Mouse (Mus musculus) left cerebral cortex, adult 11 months (tissue): Measurements from ENCODE around the gene Mtus2.

Source experiments
- DNase-seq: peaks from one replicate; pipeline ENCODE4 v3.0.0; 2022; ENCODE audit warnings: low spot score

Gene Mtus2

DNA sequence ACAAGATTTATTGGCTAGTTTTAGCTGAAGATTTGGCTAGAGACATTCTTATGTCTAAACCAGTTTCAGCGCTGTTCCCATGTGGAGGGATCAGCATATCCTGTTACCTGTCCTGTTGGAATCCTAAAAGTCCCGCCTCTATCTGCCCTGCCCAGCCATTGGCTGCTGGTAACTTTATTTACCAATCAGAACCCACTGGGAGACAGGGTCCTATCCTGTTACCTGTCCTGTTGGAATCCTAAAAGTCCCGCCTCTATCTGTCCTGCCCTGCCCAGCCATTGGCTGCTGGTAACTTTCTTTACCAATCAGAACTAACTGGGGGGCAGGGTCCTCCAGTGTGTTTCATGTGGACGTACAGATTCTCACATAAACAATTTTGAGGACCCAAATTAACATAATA lies 234.3 kb downstream of the Mtus2 start:
- no peak for DNase-seq

- no peak for DNase-seq
Measured at GRCm38 (mm10) chr5:148211831-148212230, 254.7 kb downstream of the Mtus2 start.

- DNase-seq = no peak
Measured at GRCm38 (mm10) chr5:148216786-148217185, 259.7 kb downstream of the Mtus2 start.

DNA sequence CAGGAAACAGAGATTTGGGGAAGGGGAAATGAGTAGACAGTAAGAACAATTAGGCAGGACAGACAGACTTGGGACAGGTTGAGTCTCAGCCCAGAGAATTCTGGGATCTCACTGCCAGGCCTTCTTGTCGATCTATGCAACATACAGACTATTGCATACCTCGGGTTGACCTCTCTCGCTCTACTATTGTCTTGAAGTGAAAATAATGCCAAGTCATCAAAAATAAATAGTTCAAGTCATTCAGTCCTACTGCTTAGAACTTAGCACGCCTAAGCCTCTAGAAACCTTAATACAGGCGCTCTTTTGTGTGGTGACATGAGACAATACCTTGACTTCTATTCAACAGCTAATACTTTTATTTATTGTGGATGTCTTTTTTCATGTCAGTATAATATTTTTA lies 265.8 kb downstream of the Mtus2 start:
- DNase-seq = no peak

- no peak for DNase-seq
Measured at GRCm38 (mm10) chr5:148224004-148224403, 266.9 kb downstream of the Mtus2 start.

- DNase-seq = no peak
Measured at GRCm38 (mm10) chr5:148233714-148234113, 276.6 kb downstream of the Mtus2 start.

DNA sequence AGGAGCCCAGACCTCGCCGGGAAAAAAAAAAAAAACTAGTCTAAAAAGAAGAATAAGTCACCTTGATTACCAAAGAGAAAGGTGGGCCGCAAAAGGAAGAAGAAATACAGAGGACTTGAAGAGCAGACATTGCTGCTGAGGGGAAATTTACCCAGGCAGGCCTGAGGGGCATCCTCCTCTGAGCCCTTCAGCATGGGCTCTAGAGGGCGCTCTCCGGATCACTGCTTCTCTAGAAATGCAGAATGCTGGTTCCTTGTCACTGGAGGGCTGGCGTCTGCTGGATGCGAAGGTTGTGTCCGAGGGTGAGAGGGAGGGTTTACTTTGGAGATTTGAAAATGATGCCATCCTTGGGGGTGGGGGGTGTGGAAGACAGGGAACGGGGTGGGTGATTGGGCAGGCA lies 279.5 kb downstream of the Mtus2 start:
- no peak for DNase-seq

DNA sequence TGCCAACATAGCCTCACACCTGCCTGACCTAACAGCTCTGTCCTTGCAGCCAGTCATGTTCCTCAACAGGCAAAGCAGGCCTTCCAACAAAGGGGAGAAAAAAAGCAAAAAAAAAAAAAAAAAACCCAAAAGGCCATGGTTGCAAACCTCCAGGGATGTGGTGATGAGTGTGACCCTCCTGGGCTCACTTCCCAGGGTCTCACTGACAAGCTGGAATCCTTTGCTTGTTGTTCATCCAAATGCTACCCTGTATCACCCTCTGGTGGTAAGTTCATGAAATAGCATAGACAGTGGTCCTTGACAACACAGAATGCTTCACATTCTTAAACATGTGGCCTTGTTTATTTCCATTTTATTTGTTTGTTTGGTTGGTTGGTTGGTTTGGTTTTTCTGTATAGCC lies 281.9 kb downstream of the Mtus2 start:
- no peak for DNase-seq

DNA sequence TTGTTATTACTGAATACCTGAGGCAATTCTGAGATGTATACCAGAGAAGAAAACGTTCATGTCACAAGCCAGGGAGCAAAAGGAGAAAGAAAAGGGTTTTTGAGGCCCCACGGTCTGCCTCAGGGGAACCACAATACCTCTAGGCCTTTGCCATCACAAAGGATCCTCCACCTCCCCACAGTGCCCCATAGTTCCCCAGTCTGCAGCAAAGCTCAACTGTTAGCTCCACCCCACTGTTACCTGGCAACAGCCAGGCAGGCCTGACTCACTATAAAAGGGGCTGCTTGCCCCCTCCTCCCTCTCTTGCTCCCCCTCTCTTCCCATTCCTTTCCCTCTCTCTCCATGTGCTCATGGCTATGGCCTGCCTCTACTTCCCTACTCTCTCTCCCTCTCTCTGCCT lies 282.6 kb downstream of the Mtus2 start:
- no peak for DNase-seq

- DNase-seq = peak; percentile 61
Measured at GRCm38 (mm10) chr5:148241932-148242331, 284.8 kb downstream of the Mtus2 start.

GRCm38 (mm10) chr5:148244471-148244870 lies 287.4 kb downstream of the Mtus2 start:
- no peak for DNase-seq

DNA sequence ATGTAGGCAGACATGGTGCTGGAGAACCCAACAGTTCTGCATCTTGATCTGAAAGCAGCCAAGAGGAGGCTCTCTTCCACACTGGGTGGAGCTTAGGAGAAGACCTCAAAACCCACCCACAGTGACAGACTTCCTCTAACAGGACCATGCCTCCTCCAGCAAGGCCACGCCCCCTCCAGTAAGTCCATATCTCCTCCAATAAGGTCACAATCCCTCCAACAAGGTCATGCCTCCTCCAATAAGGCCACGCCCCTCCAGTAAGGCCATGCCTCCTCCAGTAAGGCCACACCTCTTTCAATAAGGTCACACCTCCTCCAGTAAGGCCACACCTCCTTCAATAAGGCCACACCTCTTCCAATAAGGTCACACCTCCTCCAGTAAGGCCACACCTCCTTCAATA lies 288.3 kb downstream of the Mtus2 start:
- no peak for DNase-seq

- DNase-seq = no peak
Measured at GRCm38 (mm10) chr5:148248236-148248635, 291.1 kb downstream of the Mtus2 start.

DNA sequence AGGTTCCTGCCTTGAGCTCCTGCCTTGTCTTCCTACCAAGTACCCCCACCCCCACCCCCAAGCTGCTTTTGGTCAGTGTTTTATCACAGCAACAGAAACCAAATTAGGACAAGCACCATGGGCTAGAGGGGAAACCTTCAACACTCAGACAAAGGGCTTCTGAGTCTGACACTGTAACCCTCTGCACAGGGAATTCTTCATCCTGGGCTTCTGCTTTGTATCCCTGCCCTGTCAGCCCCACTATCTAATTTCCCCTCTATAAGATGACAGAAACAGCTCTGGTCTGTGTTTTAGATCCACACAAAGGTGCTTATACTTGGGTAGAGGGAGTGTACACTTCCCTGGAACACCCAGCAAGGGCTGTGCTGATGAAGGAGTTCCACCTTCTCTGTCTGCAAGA lies 294.7 kb downstream of the Mtus2 start:
- DNase-seq = no peak

DNA sequence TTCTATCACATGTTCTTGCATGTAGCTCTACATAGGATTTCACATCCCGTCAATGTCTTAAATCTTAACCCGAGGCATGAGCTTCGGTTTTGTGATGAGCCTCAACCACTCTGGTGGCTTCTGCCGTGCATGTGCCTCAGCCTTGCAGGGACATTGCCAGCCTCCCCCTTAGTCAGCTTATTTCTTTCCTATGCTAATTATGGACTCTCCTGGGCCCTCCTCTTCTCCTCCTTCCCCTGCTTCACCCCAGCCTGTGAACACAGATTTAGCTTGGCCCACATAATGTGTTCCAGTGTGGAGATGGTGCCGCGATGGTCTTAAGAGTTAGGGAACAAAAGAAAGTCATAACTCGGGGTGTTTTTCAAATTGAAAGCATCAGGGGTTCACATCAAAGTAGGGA lies 304.9 kb downstream of the Mtus2 start:
- DNase-seq = no peak

DNA sequence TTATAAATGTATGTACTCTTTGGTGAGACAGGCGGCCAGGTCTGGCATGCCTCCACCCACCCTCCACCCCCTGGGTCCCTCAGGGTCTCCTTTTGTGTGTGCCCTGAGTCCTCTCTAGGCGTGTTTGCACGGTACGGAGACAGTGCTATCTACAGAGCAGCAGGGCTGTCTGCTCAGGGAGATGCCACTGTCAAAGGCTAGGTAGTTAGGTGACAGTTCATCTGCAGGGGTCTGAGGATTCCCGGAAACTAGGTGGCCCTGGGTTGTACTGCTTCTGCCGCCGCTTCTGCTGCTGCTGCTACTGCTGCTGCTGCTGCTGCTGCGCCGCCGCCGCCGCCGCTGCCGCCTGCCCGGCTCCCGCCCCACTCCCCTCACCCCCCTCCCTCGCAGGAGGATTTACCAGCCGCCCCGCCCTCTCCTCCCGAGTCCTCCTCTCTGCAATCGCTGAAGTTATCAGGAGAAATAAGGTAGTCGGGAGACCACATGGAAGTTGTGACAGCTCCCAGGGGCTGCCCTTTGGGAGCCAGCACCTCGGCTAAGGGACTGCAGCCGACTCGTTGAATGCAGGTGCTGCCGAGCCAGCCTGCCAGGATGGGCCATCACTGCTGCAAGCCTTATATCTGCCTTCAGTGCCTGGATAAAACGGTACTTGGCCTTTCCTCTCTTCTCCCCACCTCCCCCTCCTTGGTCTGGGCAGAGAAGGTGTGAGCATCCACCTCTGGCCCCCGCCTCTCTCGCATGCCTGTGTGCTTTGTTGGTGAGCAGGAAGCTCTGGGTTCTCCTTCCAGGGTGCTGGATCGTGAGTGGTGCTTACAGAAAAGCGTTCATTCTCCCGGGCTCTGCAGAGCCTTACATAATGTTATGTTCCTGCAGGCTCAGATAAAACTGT lies 307.9 kb downstream of the Mtus2 start:
- peak; percentile 53 for DNase-seq

DNA sequence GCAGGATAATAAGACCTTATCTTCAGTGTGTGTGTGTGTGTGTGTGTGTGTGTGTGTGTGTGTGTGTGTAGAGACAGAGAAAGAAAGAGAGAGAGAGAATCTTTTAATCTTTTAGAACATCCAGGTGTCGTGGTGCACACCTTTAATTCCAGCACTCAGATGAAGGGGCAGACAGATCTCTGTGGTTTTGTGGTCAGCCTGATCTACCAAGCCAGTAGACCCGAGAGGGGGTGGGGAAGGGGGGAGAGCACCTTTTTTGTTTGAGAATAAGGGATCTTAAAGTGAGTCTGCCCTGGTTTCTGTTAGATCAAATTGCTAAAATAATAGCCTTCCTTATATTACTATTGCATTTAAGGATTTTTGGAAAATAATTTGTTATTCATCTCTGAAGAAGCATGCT lies 309.7 kb downstream of the Mtus2 start:
- no peak for DNase-seq

DNA sequence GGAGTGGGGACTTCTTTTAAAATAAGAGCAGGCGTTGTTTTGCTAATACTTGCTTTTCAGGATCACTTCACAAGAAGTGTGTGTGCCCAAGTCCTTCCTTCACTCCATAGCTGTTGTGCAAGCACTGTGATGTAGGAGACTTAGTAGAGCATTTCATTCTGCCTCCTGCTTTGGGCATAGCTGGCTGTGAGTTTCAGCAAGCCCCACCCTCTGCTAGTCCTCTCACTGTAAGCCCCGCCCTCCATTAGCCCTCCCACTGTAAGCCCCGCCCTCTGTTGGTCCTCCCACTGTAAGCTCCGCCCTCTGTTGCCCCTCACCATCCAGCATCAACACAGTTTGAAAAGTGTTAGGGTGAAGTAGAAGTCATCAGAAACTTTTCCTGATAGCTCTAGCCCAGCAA lies 310.3 kb downstream of the Mtus2 start:
- DNase-seq = no peak

DNA sequence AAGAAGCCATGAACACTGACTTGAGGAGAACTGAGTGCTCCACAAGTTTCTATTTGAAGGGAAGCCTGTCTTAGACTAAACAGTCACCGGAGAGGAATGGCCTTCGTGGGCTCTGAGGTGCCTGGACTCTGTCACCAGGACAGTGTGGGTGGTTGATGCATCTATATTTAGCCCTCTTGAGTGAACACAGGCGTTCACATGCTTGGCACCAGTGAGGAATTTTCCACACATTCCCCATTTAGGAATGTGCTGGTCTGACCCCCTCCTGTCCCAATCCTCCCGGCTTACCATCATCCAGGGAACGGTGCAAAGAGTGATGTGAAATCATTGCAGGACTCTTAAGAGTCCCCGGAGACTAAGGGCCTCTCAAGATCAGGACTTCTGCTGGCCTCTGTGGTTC lies 314.9 kb downstream of the Mtus2 start:
- no peak for DNase-seq

GRCm38 (mm10) chr5:148272771-148273170 lies 315.7 kb downstream of the Mtus2 start:
- DNase-seq = no peak

DNA sequence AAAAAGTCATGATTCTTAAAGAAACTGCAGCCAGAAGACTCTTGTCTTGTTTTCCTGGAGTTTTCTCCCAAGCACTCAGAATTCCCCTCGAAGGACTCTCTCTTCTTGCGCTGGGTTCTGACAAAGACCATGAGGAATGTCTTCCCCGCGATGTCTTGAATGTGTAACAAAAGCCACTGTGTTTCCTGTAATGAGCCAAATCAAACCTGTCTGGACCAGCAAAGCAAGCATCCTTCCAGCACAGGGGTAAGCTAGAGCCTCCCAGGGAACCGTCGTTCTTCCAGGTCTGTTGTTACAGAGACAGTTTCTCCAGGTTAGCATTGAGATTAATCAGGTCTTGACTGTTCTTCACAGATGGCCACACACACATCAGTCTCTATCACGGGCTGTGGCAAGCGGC lies 321.1 kb downstream of the Mtus2 start:
- no peak for DNase-seq

- DNase-seq = no peak
Measured at GRCm38 (mm10) chr5:148280321-148280720, 323.2 kb downstream of the Mtus2 start.

- no peak for DNase-seq
Measured at GRCm38 (mm10) chr5:148282093-148282492, 325.0 kb downstream of the Mtus2 start.

DNA sequence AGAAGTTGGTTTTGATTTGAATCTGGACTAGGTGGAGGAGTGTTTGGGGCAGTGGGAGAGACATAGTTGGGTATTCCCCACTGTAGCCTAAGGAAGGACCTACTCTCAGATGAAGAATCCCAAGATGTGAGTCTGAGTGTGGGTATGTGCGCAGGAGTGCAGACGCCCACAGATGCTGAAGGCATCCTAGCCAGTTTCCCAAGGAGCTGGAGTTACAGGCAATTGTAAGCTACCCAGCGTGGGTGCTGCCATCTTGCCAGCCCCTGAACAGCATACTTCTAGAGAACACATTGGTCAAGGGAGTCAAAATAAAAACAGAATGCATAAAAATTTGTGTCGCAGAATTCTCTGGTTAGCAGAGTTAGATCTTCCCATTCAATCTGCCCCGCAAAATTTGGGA lies 325.5 kb downstream of the Mtus2 start:
- DNase-seq = no peak
